Mouse (Mus musculus) heart, embryonic 11.5 days (tissue): ENCODE data around the gene Cd52. TPM values are rescaled to one million over a fixed set of nuclear protein-coding genes. Genes with fewer than 3 reads are reported as not detected.

Source experiments
- ATAC-seq: fragments of 200-750 bp; cut with Nextera tagmentation; replicated peaks from 2 replicates; pipeline ENCODE4 v1.8.0; 2017; ENCODE audit warnings: moderate library complexity; ENCODE audit not compliant: insufficient number of reproducible peaks, low FRiP score, low TSS enrichment
- H3K27ac ChIP-seq: fragments of 300-500 bp; sonication (generic); 2 replicates; pipeline ENCODE4 v1.5.1; 2014; ENCODE audit warnings: mild to moderate bottlenecking, low read depth, low read length
- H3K27me3 ChIP-seq: fragments of 300-500 bp; sonication (generic); 2 replicates; pipeline ENCODE4 v1.6.1; 2014; ENCODE audit warnings: mild to moderate bottlenecking, low read length, mixed read lengths; ENCODE audit not compliant: control insufficient read depth, insufficient read depth
- H3K36me3 ChIP-seq: fragments of 300-500 bp; sonication (generic); 2 replicates; pipeline ENCODE4 v1.6.1; 2014; ENCODE audit warnings: mild to moderate bottlenecking, low read length, moderate library complexity, mixed read lengths; ENCODE audit not compliant: control insufficient read depth, insufficient read depth
- H3K4me1 ChIP-seq: fragments of 300-500 bp; sonication (generic); 2 replicates; pipeline ENCODE4 v1.6.1; 2014; ENCODE audit warnings: low read length; ENCODE audit not compliant: control insufficient read depth, insufficient read depth
- H3K4me2 ChIP-seq: fragments of 300-500 bp; sonication (generic); 2 replicates; pipeline ENCODE4 v1.6.1; 2014; ENCODE audit warnings: mild to moderate bottlenecking, moderate library complexity
- H3K4me3 ChIP-seq: fragments of 300-500 bp; sonication (generic); 2 replicates; pipeline ENCODE4 v1.5.1; 2014; ENCODE audit warnings: low read depth, low read length
- H3K9ac ChIP-seq: fragments of 300-500 bp; sonication (generic); 2 replicates; pipeline ENCODE4 v1.6.1; 2014; ENCODE audit warnings: mild to moderate bottlenecking, low read depth, low read length, moderate library complexity
- H3K9me3 ChIP-seq: fragments of 300-500 bp; sonication (generic); replicated peaks from 2 replicates; pipeline ENCODE4 v1.6.1; 2016; ENCODE audit warnings: low read length; ENCODE audit not compliant: control insufficient read depth
- WGBS: fragments of 180-500 bp; shearing (Covaris S2); extraction: QIAGEN DNeasy Blood & Tissue Kit; methylation state at CpG from one replicate; pipeline ENCODE4 v1.1.7; 2014; ENCODE audit not compliant: insufficient replicate concordance; 5-methylcytosine and 5-hydroxymethylcytosine counted together
- polyA plus RNA-seq: library from polyadenylated mRNA; unstranded; fragments of >200 nt; fragmentation: Nextera tagmentation; extraction: Ambion mirVana; gene quantifications from 2 replicates; pipeline ENCODE4 v1.2.1, GENCODE M21; 2014

Gene Cd52
- polyA plus RNA-seq, 1 experiment from 2014 or later: 3.9 TPM

DNA sequence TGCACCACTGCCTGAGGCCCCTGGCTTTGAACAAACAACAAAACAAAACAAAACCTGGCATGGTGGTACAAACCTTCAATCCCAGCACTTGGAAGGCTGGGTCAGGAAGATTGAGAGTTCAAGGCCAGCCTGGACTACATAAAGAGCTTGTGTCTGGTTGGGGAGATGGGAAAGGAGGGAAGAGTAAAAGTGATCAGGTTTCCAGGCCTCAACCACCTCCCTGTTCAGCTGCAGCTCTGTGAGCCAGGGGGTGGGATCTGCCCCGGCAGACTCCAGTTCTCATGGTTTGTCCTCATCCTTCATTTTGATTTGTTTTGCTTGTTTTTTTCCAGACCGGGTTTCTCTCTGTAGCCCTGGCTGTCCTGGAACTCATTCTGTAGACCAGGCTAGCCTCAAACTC is 21.6 kb upstream of the Cd52 start:
- no peaks in the 10 kb centered on the region for H3K36me3 ChIP-seq

DNA sequence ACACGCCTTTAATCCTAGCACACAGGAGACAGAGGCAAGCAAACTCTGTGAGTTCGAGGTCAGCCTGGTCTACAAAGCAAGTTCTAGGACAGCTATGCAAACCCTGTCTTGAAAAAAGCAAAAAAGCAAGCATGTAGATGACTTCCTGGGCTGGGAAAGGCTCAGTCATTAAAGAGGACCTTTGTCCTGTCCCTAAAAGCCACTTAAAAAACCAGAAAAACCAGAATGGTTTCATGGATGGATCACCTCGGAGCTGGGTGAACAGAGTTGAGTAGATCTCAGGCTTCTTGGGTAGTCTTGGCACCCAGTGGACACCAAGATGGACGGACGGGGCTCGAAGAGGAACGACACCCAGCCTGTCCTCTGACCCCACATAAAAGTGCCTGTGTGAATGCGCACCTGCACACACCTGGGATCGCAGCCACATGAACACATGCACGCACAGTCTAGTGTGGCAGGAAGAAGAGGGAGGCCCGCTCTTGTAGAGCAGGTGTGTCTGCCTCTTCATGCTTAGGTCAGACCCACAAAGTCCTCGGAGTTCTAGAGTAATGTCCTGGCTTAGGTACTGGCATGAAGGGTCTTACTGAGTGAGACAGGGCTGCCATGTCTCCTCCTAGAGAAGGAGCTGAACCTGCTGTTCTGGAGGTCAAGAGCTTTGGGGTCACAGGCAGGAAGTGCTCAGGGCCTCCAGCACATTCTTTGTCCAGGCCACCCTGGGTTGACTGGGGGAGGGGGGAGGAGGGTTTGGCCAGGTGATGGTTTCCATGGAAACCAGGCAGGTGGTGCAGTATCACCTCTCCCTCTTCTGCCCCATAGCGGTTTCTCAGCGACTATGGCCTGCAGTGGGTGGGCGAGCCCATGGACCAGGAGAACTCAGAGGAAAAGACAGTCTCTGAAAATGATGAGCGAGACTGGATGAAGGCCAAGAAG is 20.6 kb upstream of the Cd52 start:
- H3K4me3 ChIP-seq: no peak overlapping the region
- no peak overlapping the region for H3K9ac ChIP-seq
- no peak for ATAC-seq
- H3K27me3 ChIP-seq: no peaks in the 10 kb centered on the region
- H3K27ac ChIP-seq: no peak overlapping the region
- no peaks in the 10 kb centered on the region for H3K9me3 ChIP-seq
- H3K4me1 ChIP-seq: peaks cover 7% of the 10 kb centered on the region
- 81% methylated on average over 16 of the region's 16 CpGs for WGBS
- H3K36me3 ChIP-seq: no peaks in the 10 kb centered on the region
- H3K4me2 ChIP-seq: no peak overlapping the region

More for the DNA sequence above, 21.6 kb upstream of the Cd52 start:
- ATAC-seq: no peak
- Histone ChIP-seq H3K27ac (no peak overlapping the region), H3K9me3 (no peaks in the 10 kb centered on the region), H3K4me1 (peaks cover 4% of the 10 kb centered on the region), H3K9ac (no peak overlapping the region), H3K4me2 (no peak overlapping the region), H3K4me3 (no peak overlapping the region), H3K27me3 (no peaks in the 10 kb centered on the region)
- 78% methylated on average over 2 of the region's 2 CpGs for WGBS

DNA sequence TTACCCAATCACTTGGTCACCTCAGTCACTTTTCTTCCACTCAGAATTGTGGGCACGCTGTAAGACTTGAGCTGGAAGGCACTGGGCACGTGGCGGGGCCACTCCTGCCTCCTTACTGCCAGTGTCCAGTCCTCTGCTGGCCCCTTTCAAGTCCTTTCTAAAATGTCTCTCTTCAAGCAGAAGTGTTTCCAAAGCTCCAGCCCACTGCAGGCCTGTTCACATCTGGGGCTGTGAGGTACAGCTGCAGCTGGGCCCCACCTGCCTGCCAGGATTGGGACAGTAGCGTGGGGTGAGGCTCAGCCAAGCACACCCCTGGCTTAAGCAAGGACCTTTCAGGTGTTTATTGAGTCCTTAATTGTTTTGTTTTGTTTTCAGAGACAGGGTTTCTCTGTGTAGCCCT is 19.2 kb upstream of the Cd52 start:
- no peak overlapping the region for H3K4me2 ChIP-seq
- no peak overlapping the region for H3K9ac ChIP-seq
- no peak overlapping the region for H3K27ac ChIP-seq
- no peak for ATAC-seq
- H3K36me3 ChIP-seq: no peaks in the 10 kb centered on the region
- H3K4me1 ChIP-seq: peaks cover 10% of the 10 kb centered on the region
- 0 out of 2 replicates have a peak, but pooled peaks cover 2% of the 10 kb centered on the region for H3K27me3 ChIP-seq
- 87% methylated on average over 4 of the region's 4 CpGs for WGBS
- no peaks in the 10 kb centered on the region for H3K9me3 ChIP-seq
- no peak overlapping the region for H3K4me3 ChIP-seq

DNA sequence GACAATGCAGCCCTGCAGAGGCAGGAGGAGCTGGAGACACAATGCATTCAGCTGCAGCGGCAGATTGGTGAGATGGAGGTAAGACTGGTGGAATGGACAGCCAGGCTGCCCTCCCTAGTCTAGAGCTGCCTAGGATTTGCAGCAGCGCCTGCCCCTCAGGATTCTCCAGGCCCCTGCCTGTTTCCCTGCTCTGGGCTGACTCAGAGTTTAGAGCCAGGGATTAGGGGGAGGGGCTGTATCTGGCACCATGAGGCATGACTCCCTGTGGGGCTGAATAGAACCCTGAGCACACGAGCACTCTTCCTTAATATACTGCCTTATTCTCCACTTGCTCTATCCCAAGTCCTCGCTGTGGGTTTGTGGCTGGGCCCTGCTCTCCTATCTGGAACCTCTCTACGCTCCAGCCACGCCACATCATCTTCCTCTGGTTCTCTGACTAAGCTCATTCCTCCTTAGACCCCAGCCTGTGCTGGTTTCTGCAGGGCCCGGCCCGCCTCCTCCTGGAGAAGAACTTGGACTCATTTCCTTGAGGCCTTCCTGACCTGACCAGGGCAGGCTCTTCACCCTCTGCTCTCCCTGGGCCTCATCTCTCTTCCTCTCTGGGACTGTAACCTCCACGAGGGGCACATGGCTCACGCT is 18.6 kb upstream of the Cd52 start:
- no peaks in the 10 kb centered on the region for H3K9me3 ChIP-seq

DNA sequence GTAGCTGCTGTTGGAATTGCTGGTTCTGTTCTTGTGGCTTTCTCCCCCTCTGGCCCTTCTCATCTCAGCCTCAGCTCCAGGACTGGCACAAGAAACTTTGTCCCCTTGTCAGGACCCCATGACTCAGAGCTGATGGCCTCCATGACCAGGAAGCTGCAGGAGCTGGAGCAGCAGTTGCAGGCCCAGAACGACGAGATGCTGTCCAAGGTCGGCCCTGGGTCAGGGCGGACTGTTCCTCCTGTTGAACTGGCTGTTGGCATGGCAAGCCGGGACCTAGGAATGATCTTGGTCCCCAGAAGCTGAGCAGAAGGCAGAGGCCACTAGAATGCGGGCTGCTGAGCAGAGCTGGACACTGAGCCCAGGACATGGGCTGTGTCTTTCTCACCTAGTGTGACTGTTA is 17.5 kb upstream of the Cd52 start:
- H3K27ac ChIP-seq: no peak overlapping the region
- H3K4me2 ChIP-seq: no peak overlapping the region
- H3K4me1 ChIP-seq: peaks cover 10% of the 10 kb centered on the region
- no peaks in the 10 kb centered on the region for H3K36me3 ChIP-seq
- H3K9ac ChIP-seq: no peak overlapping the region
- no peaks in the 10 kb centered on the region for H3K9me3 ChIP-seq
- no peak for ATAC-seq
- WGBS: 57% methylated on average over 6 of the region's 6 CpGs
- 0 out of 2 replicates have a peak, but pooled peaks cover 2% of the 10 kb centered on the region for H3K27me3 ChIP-seq
- H3K4me3 ChIP-seq: no peak overlapping the region

More for the DNA sequence above, 18.6 kb upstream of the Cd52 start:
- Histone ChIP-seq H3K27me3 (0 out of 2 replicates have a peak, but pooled peaks cover 2% of the 10 kb centered on the region), H3K9ac (no peak overlapping the region), H3K4me1 (peaks cover 10% of the 10 kb centered on the region), H3K27ac (no peak overlapping the region), H3K4me2 (no peak overlapping the region), H3K36me3 (no peaks in the 10 kb centered on the region), H3K4me3 (no peak overlapping the region)
- no peak for ATAC-seq
- 53% methylated on average over 10 of the region's 10 CpGs for WGBS

DNA sequence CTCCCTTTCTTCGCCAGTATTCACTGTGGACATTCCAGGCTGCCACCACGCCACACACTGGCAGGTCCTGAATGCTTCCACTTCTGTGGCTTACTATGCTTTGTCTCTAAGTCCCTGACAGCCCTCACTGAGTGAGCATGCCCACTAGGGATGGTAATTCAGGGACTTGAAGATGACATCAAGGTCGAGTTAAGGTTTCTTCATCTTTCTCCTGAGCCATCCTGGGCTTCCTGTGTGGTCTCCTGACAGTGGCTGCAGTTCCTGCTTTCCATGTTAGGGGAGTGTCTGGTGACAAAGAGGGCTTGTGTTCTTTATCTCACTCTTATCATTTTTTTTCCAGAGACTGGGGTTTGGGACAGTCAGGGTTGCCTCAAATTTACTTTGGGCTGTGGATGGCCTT is 15.8 kb upstream of the Cd52 start:
- Histone ChIP-seq H3K9me3 (no peaks in the 10 kb centered on the region), H3K27ac (no peak overlapping the region), H3K36me3 (no peaks in the 10 kb centered on the region), H3K4me1 (peaks cover 10% of the 10 kb centered on the region), H3K27me3 (0 out of 2 replicates have a peak, but pooled peaks cover 2% of the 10 kb centered on the region), H3K4me2 (no peak overlapping the region), H3K9ac (0 out of 2 replicates have a peak overlapping the region, but pooled peaks have one; percentile 46), H3K4me3 (no peak overlapping the region)
- no peak for ATAC-seq
- WGBS: 39% methylated on average over 3 of the region's 3 CpGs

DNA sequence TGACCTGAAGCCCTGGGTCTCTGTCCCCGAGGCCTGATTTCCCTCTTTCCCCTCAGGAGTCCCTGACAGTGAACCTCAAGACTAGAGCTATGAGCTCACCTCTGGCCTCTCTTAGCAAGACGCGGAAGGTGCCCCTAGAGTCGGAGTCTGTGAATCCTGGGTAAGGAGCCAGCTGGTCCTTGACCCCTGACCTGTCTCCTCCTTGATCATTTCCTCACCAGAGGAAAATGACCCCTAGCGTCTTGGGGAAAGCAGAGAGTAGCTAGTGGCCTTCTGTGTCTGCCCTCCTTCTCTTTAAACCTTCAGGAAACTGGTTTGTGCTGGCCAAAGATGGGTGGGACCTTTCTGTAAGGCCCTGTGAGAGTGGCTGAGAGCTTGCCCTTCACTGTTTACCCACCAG is 13.3 kb upstream of the Cd52 start:
- WGBS: 41% methylated on average over 5 of the region's 5 CpGs
- Histone ChIP-seq H3K27ac (no peak overlapping the region), H3K27me3 (0 out of 2 replicates have a peak, but pooled peaks cover 2% of the 10 kb centered on the region), H3K4me1 (peaks cover 6% of the 10 kb centered on the region), H3K4me2 (no peak overlapping the region), H3K9me3 (no peaks in the 10 kb centered on the region), H3K4me3 (no peak overlapping the region), H3K36me3 (no peaks in the 10 kb centered on the region), H3K9ac (no peak overlapping the region)
- no peak for ATAC-seq

DNA sequence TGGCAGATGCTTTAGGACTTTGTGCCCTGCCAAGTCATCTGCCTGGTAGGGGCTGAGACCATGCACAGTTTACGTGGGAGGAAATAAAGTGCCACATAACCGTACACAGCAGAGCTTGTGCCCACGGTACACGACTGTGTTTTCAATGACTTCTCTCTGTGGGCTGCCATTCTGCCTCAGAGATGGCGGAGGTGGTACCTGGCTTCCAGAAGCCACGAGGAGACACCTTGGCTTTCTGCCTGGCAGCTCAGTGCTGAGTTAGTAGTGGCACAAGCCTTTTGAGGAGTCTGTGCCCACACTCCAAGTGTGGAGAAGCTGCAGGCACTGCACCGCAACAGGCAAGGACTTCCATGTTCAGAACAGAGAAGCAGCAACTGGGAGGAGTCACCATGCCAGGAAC is 12.8 kb upstream of the Cd52 start:
- no peak overlapping the region for H3K9ac ChIP-seq
- H3K4me1 ChIP-seq: peaks cover 6% of the 10 kb centered on the region

More for the DNA sequence above, 12.8 kb upstream of the Cd52 start:
- Histone ChIP-seq H3K4me2 (no peak overlapping the region), H3K27ac (no peak overlapping the region), H3K9me3 (no peaks in the 10 kb centered on the region), H3K4me3 (no peak overlapping the region), H3K36me3 (no peaks in the 10 kb centered on the region), H3K27me3 (0 out of 2 replicates have a peak, but pooled peaks cover 2% of the 10 kb centered on the region)
- 86% methylated on average over 7 of the region's 7 CpGs for WGBS
- ATAC-seq: no peak
